Mouse (Mus musculus) ovary, adult 18-20 months (tissue): ENCODE measurements around the gene Pard3.

Experiments used
- DNase-seq: peaks from one replicate; pipeline ENCODE4 v3.0.0; 2022; ENCODE audit warnings: low spot score, mixed read lengths

The Pard3 gene

DNA sequence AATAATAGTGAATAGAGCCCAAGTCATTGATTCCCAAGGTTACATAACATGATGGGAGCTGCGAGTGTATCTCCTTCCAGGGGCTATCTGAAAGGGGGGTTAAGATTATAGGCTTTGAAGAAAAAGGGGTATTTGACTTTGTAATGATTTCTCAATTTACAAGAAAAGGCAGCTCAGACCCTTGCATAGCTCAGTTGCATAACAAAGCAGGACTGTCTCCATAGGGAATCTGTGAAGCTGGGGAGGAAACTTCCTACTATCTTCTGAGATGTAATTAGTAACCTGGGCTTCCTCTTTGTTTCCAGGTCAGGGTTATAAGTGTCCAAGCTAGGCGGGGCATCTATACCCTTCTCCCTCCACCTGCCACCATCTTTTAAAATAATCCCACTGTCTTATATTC, 279.4 kb downstream of the Pard3 start:
- DNase-seq: no peak

DNA sequence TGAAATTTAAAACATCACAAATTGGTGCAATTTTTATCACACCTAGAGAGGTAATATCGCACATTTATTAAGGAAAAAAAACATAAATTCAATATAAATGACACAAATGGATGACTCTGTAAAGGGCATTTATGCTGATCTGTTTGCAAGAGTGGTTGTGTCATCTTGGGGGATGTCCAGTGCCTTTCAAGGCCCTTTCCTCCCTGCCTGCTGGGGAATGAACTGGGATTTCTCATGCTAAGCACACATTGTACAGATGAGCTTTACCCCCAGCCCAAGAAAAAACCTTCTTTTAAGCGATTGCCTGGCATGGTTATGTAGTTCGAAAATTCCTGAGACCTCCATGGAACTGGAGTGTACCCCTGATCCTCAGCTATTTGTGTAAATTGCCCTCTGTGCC, 280.7 kb downstream of the Pard3 start:
- DNase-seq: no peak

DNA sequence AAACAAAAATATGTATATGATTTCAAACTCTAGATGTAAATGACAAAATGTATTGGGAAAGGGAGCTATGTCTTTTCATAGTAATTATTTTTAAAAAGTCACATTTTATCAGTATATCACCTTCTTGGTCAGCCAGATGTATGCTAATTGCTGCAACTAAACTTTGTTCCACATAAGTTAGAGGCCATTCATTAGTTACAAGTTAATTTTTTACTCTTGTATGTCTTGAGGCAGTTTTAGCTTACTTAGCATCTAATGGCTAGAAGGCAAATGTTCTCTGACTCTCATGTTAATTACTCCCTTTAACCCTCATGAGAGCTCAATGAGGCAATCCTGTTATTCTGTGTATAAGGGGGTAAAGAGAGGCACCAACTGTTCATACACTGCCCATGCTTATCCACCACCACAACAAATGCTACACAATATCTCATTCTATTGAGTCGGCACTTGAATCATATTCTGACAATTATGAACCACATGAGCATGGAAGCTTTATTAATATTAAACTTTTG, 282.3 kb downstream of the Pard3 start:
- no peak for DNase-seq

DNA sequence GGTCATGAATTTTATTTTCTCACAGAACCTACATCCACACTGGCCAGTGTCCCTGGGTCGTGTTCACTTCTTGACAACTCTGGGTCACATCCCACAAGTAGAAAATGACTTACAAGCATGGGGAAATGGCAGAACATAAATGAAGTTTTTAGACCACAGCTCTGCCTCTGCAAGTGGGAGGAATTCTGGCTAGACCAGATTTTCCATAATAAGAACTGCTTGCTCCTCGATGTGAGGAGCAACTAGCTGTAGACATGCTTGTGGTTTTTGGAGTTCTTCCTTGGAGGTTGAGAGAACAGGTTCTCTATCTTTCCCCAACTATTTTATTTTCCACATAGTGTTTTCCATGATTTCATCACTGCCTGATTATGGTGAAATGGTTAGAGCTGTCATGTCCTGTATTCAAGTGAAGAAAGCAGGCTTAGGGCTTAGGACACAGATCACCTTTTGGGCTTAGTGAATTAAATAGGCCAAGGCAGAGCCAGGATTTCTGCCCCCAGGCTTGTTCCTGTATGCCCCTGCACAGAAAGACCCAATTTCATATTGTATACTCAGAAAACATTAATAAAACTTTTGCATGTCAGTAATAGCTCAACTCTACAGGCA, 284.3 kb downstream of the Pard3 start:
- no peak for DNase-seq

DNA sequence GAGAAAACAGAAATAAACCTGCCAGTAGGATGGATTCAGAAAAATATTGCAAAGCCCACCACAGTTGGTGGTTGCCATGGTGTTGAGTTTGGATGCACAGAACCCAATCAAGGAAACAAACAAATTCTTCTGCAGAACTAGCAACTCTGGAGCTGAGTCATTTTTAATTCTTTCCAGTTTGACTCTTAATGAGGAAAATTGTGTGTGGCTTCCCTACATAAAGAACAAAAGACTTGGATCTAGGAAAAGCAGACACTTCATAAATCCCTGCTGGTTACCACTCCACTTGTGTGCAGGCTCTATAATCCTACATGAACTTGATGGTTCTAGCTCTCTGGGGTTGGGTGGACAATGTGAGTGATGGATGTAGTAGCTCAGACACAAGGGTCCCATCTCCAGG, 298.1 kb downstream of the Pard3 start:
- no peak for DNase-seq

DNA sequence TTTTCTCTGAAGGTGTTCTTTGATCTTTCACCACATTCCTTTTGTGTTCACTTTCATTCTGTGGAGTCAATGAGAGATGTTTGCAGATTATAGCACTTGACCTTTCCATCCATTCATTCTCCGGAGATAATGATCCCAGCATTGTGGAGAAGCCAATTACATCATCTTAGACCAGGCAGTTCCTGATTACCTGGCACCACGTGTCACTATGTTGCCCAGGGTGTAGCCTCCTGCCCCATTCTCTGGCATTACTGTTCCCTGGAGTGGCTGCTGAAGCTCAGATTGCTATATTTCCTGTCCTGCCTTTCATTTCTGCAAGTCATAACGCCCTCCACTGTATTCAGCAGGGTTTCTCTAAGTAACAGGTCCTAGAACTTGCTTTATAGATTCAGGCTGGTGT, 304.7 kb downstream of the Pard3 start:
- DNase-seq: no peak

DNA sequence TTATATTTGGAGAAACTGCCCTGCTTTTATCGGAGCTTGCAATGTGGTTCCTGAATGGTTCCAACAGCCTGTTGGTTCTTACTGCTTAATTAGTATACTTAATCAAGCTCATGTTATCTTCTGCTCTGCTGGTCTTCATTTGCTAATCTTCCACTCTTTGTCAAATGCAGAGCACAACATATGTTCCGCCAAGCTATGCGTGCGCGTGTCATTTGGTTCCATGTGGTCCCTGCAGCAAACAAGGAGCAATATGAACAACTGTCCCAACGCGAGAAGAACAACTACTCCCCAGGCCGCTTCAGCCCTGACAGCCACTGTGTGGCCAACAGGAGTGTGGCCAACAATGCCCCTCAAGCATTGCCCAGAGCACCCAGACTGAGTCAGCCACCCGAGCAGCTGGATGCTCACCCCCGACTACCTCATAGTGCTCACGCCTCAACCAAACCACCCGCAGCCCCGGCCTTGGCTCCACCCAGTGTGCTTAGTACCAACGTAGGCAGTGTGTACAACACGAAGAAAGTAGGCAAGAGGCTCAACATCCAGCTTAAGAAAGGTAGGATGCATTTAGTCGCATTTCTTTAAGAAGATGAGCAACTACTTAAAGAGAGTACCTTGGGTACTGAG, 307.7 kb downstream of the Pard3 start:
- DNase-seq: no peak

DNA sequence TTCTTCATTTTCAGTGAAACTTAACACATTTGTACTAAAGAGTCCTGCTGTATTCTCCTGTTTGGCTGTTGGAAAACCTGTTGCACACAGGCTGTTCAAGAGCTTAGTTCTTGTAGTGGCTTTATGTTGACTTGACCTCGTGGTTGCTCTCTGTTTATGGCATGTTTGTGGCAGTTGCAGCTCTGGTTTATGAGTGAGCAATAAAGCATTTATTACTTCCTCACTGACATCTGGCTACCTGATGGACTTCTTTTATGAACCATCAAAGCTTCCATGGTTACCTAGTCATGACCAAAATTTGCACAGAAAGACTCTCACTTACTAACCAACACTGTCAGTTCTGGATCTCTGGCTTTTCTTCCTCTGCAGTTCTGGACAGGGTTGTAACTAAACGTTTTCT, 314.1 kb downstream of the Pard3 start:
- no peak for DNase-seq

DNA sequence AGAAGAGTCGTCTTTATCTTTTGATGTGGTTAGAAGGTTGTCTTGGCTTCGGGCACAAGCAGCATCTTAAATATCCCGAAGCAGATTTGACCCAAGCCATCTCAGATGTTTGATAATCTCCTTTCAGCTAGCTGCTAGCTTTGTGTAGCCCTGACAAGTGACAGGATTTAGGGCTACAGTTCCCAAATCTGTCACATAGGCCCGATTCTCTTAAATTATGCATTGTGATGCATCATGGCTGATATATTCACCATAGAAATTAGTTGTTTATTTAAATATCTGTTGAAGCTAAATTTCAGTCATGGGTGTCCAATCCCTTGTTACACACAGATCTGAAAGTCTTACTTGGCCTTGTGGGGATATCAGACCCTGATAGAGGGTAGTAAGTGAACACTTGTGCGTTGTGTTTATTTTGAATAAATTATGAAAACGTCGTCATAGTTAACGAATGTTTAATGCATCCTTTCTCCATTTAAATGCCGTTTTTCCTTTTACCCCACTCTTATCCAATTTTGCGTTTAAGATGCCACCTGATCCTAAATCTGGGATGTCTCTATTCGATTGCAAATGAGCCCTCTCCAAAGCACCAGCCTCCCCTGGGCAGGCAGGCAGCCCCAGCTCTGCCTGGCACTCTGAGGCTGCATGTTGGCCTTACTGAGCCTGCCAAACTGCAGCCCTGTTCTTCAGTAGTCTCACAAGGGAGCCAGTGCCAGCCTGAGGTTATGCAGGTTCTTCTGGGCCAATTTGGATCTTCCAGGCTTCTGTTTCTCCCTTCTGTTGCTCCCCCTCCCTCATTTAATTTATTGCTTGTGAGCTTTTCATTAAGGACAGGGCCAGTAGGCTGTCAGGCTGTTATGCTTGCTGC, 315.5 kb downstream of the Pard3 start:
- no peak for DNase-seq

DNA sequence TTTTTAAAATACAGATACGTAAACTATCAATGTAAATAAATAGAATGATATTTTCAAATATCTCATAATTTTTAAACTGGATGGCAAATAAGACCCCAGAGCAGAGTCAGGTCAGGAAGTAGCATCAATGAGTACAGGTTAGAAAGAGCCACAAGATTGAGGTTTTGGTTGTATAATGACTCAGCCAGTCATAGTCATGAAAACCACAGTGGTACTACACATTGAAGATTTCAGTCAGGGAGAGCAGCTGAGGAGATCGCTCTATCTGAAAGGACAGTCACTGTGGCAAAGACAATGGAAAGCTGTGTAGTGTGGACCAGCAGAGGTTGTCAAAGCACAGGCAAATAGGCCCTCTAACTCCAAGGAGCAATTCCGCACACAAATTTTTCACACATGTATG, 317.6 kb downstream of the Pard3 start:
- no peak for DNase-seq

DNA sequence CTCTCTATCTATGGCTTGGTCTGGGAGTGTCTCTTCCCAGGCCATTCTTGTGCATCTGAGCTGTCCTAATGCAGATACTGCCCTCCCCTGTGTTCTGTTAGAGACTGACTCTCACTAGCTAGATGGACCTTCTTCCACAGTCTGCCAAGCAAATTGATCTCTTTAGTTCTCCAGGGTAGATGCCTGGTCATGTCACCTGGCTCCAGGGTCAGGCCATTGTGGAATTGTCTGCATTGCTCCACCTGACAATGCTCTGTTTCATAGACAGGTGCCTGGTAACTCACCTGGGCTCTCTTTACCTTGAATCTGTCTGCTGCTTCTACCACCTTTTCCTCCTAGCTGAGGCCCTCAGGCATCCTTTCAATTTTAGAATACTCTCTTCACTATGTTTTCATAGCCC, 329.0 kb downstream of the Pard3 start:
- no peak for DNase-seq

DNA sequence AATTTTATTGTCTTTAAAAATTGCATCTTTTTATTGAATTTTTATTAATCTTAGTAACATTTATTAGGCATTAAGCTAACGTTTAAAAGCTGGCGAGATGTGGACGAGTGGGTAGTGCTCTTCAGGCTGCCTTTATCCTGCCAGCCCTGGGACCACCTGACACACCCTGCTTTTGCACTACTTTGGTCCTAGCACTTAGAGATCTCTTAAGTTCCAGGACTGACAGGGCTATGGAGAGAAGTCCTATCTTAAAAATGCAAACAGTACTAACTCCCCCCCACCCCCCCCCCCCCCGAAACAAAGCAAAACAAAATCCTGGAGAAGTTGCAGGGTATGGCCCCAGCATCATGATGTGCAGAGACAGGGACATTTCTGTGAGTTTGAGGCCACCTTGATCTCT, 331.8 kb downstream of the Pard3 start:
- DNase-seq: no peak

DNA sequence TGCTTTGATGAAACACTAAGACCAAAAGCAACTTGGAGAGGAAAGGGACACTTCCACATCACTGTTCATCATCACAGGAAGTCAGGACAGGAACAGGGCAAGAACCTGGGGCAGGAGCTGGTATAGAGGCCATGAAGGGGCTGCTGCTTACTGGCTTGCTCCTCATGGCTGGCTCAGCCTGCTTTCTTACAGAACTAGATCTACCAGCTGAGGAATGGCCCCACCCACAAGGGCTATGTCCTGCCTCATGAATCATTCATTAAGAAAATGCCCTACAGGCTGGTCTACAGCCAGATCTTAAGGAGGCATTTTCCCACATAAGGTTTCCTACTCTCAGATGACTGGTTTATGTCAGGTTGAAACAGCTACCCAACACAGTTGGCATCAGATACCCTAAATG, 342.1 kb downstream of the Pard3 start:
- no peak for DNase-seq

DNA sequence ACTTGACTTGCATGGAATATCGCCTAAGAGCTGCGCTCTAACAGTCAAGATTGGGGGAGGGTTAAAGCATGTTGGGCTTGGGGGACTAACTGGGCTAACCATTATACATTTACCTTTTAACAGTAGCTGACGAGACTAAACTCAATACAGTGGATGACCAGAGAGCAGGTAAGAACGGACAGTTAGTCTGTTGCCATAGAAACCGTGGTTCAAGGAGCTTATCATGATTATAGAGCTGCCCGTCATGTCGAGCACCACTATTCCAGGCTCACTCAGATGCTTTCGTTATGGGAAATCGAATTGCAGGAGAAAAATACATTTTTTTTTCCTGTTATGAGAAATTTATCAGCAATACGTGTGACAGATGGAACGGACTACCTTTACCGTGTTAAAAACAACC, 346.9 kb downstream of the Pard3 start:
- DNase-seq: no peak

DNA sequence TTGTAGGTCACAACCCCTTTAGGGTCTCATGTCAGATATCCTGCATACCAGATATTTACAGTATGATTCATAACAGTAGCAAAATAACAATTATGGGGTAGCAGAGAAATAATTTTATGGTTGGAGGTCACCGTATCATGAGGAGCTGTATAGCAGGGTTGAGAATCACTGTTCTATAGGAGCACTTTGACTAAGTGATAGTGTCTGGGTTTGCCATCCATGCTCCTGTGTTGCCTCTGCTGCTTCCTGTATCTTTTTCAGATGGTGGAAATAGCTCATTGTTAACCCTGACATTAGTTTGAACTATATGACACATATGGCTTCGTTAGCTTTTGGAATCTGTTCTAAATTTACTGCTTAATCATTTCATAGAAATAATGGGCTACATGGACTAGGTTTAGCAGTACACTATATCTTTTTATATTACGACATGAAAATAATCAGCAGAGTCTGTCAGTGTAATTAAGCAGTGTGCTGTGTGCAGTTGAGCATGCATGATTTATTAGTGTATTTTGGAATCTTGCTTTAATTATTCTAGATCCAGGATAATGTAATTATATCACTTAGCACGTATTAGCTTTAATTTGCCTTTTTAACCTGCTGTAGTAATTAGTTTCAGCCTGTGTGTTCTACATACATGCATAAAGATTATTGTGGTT, 347.6 kb downstream of the Pard3 start:
- no peak for DNase-seq

DNA sequence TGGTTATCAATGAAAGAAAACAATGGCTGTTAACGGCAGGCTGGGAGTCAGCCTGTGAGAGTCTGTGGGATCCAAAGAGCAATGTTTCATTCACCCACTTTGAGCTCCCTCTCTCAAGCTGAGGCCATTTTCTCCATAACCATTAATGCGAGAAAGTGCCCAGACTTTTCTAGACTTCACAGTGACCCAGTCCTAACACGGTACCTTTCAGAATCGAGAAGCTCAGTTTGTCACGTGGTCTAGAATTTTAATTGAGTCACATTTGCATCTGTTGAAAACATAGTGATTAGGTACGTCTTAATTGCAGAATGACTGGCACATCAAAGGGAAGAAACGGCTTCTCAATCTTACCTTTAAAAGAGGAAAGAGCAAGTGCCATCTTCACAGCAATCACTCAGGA, 359.3 kb downstream of the Pard3 start:
- DNase-seq: no peak

DNA sequence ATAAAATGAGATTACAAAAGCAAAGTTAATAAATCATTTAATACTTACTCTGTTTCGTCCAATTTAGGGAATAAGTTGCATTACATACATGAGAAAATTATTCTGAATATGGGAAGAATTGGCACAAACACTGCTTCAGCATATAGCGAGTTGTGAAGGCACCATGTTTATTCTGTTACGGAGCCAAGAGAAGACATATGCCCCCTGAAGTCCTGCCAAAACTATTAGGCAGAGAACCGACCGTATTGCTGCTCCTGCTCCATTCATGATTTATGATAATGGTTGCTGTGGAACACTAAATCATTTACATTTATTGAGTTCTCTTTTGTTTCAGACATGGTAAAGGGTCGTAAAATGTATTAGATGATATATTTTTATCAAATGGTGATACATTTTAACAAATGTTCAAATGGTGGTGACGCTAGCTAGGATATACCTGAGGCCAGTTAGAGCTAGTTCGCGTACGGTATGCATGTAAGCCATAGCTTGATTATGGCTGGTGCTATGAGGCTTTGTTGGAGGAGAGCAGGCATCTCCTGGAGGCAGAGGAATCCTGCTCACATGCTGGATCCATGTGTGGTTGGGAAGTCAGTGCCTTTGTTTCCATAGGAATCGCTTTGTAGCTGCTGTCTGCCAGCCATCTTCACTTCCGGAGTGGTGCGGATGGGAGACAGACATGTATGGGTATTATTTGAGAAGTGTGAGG, 360.7 kb downstream of the Pard3 start:
- DNase-seq: no peak

DNA sequence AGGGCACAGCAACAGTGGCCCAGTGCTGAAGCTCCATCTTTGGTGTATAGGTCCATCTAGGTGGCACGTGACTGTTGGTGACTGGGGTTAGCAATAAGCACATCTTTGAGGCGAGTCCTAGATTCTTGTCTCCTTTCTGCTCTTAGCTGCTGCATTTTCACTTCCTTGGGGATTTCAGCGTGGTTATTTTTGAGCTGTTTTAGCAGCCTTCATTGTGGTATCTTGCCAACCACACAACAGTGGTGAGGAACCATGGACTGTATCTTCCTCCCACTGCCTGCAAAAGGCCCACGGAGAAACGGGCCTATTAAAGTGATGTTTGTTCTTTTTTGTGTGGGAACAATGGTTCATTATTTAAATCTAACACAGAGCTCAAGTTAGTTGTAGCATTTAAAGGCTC, 363.2 kb downstream of the Pard3 start:
- no peak for DNase-seq

DNA sequence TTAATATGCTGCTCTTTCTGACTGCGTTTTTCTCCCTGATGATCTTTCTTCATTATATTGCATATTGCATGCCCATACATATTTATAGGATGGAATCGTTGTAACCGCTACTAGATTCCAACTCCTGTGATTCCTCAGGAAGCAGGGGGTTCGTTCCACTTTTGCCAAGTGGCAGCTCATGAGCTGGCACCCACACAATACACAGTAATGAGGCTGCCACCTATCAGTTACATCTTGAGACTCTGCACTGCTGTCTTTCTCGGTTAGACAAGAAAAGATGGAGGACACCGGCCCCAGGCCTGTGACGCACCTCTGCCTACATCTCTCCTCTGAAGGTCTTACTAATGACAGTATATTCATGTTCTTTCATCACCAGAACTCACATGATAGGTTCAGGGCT, 364.3 kb downstream of the Pard3 start:
- no peak for DNase-seq

DNA sequence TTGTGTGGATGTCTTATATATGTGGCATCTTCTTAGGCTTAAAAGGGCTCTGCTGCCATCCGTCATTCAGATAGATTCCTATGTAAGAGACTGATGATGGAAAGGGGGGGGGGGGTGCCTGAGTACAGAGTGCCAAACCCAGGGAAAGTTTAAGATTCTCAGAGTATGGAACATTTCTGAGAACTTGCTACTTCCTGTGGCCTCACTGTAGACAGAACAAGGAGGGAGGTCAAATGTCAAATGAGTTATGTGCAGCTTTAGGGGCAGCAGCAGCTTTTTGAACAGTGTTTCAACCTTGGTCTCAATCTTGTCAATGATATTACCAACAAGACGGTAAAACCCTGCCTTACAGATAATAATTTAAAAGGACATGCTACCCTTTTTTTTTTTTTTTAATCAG, 367.5 kb downstream of the Pard3 start:
- DNase-seq: no peak

DNA sequence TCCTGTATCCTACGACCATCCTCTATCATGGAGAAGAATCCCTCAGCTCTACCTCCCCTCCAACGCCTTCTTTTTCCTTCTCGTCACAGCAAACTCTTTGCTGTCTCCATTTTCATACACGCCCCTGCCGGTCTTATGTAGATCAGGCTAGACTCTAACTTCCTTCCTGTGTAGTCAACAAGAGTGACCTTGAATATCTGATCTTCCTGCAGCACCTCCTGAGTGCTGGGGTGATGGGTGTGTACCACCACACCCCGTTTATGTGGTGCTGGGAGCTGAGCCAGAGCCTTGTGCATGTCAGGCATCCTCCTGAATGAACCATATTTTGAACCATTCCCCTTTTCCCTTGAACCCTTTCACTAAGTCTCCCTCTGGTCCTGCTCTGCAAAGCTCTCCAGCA, 372.3 kb downstream of the Pard3 start:
- no peak for DNase-seq

DNA sequence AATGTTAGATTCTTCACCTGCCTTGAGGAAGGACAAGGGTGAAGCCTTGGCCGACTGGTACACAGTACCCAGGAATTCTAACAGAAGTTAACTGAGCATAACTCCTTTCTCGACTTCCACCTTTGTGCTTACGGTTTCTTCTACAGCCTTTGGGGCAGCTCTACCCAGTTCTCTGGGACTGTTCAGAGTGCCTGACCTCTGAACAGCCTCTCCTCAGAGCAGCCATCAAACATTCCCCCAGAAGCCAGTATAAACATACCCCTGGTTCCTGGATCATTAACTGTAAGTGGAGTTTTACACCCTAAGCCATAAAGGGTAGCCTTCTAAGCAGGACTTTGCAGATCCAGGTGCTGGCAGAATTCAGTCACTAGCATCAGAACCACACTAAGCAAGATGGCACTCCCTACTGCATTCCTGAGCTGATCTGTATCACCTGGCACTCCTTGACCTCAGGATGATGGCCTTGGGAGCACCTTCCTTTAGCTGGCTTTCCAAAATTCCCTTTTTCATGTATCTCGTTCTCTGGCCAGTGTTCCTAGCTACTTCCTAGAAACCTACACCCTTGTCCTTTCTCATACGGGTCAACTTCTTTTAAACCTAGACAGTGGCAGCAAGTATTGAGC, 374.0 kb downstream of the Pard3 start:
- no peak for DNase-seq
